Mouse (Mus musculus): ENCODE measurements at regions not wholly inside any gene's neighbourhood (a gene's known extent, or its start where the extent isn't known, plus 50 kb on each side); places are given as distances from the start of the nearest gene placed in this dataset.
"Not testable (repeated sequence)": the region's sequence is repeated elsewhere in the genome, so short reads cannot be mapped to it uniquely, and the experiment has no call there.

DNA sequence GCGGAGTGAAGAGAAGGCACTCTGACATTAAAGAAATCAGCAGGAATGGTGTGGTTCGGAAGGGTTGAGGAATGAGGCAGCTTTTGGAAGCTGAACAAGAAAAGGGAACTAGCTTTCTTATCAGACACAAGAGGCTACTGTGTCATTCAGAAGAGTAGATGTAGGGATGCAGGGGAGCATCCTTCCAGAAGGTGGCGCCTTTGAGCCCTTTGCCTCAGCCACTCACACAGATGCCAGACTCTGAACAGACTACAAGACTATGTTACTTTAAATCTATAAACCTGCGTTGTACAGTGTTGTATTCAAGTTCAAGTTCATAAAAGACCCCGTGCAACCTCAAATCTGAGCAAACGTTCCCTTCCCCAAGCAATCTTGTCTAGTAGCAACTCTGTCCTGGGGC is 128.9 kb downstream of the Kap start:
- DNase-seq = not testable (repeated sequence)

DNA sequence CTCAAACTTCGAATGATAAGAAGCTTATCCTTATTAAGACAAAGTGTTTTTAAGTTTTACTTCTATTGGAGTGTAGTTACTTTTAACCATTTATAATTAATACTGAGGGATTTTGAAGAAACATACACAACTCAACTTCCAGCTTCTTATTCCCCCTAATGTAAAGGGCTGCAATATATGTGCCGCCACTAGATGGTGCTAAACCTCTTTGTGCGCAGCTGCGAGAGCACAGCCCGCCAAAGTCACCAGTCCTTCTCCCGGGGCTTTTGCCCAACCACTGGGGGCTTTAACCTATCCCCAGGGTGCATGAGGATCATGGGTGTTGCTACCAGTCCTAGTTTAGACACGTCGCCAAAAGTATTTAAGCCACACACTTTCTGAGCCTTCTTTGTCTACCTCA is 146.8 kb downstream of the Kap start:
- peak; percentile 37 for DNase-seq

DNA sequence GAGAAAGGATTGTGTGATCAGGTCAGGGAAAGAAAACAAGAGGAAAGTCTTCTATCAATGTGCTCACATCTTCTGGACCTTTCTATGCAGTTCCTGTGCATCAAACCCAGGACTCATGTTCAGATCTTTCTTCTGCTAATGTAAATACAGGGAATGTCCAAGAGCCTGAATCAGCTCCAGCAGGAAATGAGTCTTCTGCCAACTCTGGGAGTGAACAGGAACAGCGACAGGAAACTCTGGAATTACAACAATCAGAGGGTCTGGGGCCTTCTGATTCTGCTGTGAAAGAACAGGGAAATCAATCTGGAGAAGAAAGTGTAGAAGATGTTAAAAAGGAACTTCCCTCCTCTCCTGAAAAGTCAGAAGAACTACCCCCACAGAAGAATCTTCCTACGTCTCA is 151.9 kb downstream of the Kap start:
- no peak for DNase-seq
